In the genomic region with DNA sequence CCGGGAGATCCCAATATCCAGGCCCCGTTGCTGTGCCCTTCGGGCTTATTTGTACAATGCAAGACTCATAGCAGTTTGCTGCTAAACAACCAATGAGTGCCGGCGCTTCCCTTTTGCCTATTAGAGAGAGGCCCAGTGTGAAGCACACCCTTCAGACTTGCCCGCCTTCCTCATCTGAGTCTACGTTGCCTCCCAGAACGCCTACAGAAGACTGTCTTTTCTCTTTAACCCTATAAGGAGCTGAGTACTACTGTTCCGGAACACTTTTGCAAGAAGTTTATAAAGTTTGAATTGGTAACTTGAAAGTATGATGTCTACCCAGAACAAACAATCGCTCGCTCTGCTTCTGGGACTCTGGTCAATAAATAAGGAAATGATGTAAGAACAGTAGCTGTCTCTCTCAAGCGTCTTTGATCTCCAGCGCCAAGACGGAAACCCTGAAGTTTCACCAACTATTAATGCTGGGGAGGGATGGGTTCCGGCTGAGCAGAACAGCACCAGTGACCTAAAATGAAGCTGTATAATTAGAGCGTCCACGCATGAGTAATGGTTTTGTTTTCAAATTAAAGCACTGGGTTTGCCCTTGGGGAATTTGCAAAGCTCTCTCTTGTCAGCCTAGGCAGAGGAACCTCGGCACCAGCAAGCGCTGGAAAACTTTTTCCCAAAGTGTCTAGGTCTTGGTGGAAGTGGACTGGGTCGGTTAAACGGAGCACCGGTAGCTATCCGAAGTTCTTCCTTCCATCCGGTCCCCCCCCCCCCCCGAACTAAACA, we compare ENCODE assay signal across 7 mouse cellular contexts. TPM values are rescaled to one million over a fixed set of nuclear protein-coding genes. Genes with fewer than 3 reads are reported as not detected.
A peak's percentile ranks its signal among the peaks of the same experiment; 100 is the strongest.
DNase-seq lines count a peak whose midpoint lies in the region; TF ChIP-seq lines count a peak whose summit lies in the region.

No protein-coding gene starts in this region.

- no peaks in the 10 kb centered on the region for H3K9me3 ChIP-seq in ES-Bruce4 (replicated peaks; ENCODE audit: control insufficient read depth, insufficient read depth, low read length, poor library complexity, severe bottlenecking)
- H3K9me3 ChIP-seq in forebrain, embryonic 10.5 days: no peaks in the 10 kb centered on the region

- no peaks in the 10 kb centered on the region; the same call in 1 of the 2 replicates for H3K27me3 ChIP-seq in ES-Bruce4 (ENCODE audit: control insufficient read depth, insufficient read depth, low read length, poor library complexity, severe bottlenecking)
- H3K27me3 ChIP-seq in forebrain, embryonic 10.5 days (ENCODE audit: poor library complexity, severe bottlenecking): peaks cover 11% of the 10 kb centered on the region; the same call in 1 of the 2 replicates

- no peak for TF ChIP-seq POLR2A in ES-Bruce4 (IDR thresholded peaks at IDR 0.05; ENCODE audit: insufficient read depth, low read length)

- H3K4me3 ChIP-seq in ES-Bruce4 (ENCODE audit: low read depth, low read length): peak overlapping the region; percentile 55
- H3K4me3 ChIP-seq in forebrain, embryonic 10.5 days: peak overlapping the region; percentile 74

- intact Hi-C loops in heart, postnatal 36 days (cut with DNase I): loop anchor here (5.0 to 10.0 kb wide), 6 partner anchors 35 to 1290 kb away; a partner anchor contains a TSS

- no peaks in the 10 kb centered on the region for H3K36me3 ChIP-seq in ES-Bruce4 (ENCODE audit: control insufficient read depth, insufficient read depth, low read length, poor library complexity, severe bottlenecking)
- 0 out of 2 replicates have a peak, but pooled peaks cover 2% of the 10 kb centered on the region for H3K36me3 ChIP-seq in forebrain, embryonic 10.5 days (replicated peaks)

- WGBS in forebrain, embryonic 10.5 days: 6% methylated on average over 23 of the region's 25 CpGs

- TF ChIP-seq CTCF in ES-Bruce4 (IDR thresholded peaks at IDR 0.05; ENCODE audit: low read depth, low read length): no peak

- DNase-seq in adrenal gland, adult 8-10 months: peak; percentile 47
- peak; percentile 64 for DNase-seq in forebrain, embryonic 10.5 days (ENCODE audit: extremely low spot score, low spot score)
- DNase-seq in heart, postnatal 36 days: peak; percentile 57 to 65
- DNase-seq in layer of hippocampus, postnatal 14 days (ENCODE audit: low spot score in 2 of 2): peak; percentile 7 to 27
- peak; percentile 47 for DNase-seq in mesoderm, embryonic 11.5 days (ENCODE audit: low read depth, low spot score)
- DNase-seq in spleen, adult 12 weeks (ENCODE audit: low spot score): peak; percentile 65

- no peaks in the 10 kb centered on the region for H3K4me1 ChIP-seq in ES-Bruce4 (ENCODE audit: control insufficient read depth, insufficient read depth, low read length)
- H3K4me1 ChIP-seq in forebrain, embryonic 10.5 days: peaks cover 25% of the 10 kb centered on the region

- H3K27ac ChIP-seq in ES-Bruce4 (ENCODE audit: insufficient read depth, low read length): no peak overlapping the region
- peak overlapping the region; percentile 97 for H3K27ac ChIP-seq in forebrain, embryonic 10.5 days

- TF ChIP-seq EP300 in ES-Bruce4 (IDR thresholded peaks at IDR 0.05; ENCODE audit: insufficient read depth, low read depth, low read length): no peak

- H3K9ac ChIP-seq in ES-Bruce4 (ENCODE audit: low read depth, poor library complexity, severe bottlenecking): peak overlapping the region; percentile 64

RNA-seq across cellular contexts. Expression of a gene that starts 0.7 kb away (rescaled TPM):
- polyA plus RNA-seq in ES-Bruce4 (2011; ENCODE audit: insufficient read depth, insufficient read length, low read depth, missing spikeins): 6.3 and 6.5 TPM in 2 replicates
- total RNA-seq in adrenal gland, adult 8-10 months (2022): 10 to 100 TPM; 37.0 to 50.9 (median 46.2) TPM
- polyA plus RNA-seq in forebrain, embryonic 10.5 days (2016; fragmentation: Nextera tagmentation; extraction: Ambion mirVana): 33.3 and 34.9 TPM in 2 replicates
- total RNA-seq in heart, postnatal 36 days (2021): 10 to 100 TPM; 17.8 to 19.8 TPM
- total RNA-seq in layer of hippocampus, postnatal 14 days (2021): 10 to 100 TPM; 25.0 to 25.4 TPM

RNA-seq across cellular contexts. Expression of a gene that starts 41.4 kb away (rescaled TPM):
- 0.47 and 1.8 TPM in 2 replicates for polyA plus RNA-seq in ES-Bruce4 (2011; ENCODE audit: insufficient read depth, insufficient read length, low read depth, missing spikeins)
- total RNA-seq in adrenal gland, adult 8-10 months (2022): 100 to 1,000 TPM in 1 of 4 experiments, 10 to 100 TPM in 3; 34.9 to 145 (median 79.1) TPM
- polyA plus RNA-seq in forebrain, embryonic 10.5 days (2016; fragmentation: Nextera tagmentation; extraction: Ambion mirVana): 4.5 TPM in 2 replicates
- 10 to 100 TPM; 19.8 to 20.5 TPM for total RNA-seq in heart, postnatal 36 days (2021)
- 1 to 10 TPM; 1.1 to 4.5 TPM for total RNA-seq in layer of hippocampus, postnatal 14 days (2021)
